Mouse (Mus musculus) embryo, embryonic 11.5 days (tissue): ENCODE results near the gene Fktn.

Experiments used
- DNase-seq: peaks from one replicate; pipeline ENCODE4 v3.0.0-alpha.2; 2012; ENCODE audit warnings: low read depth, low spot score

Gene Fktn

DNA sequence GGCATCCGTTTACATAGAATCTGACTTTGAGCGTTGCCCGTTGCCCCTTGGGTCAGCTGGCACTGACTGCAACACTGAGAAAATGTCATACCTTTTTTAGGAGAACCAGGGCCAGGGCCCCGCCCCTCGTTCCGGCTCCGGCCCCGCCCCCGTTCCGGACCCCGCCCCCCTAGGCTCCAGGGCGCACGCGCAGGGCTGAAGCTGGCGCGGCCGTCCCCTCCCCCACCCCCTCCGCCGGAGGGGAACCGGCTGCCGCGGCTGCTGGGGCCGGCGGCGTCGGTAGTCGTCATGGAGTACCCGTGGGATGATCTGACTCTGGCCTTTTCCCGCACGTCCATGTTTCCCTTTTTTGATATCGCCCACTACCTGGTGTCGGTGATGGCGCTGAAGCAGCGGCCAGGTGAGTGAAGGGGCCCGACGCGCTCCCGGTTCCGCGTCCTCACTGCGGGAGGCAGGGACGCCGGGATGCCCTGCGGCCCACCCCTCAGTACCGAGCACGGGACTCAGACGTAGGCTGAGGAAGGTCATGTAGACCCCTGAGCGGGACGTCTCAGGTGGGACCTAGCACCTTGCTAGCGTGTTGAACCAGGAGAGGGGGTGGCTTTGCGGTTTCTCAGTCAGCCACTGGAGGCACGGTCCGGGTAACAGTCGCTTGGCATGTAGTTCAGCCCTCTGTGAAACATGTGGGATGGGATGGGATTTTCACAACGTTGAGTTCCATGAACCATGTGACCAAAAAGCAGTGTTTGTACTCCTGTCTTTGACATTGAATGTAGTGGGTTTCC, 112.2 kb downstream of the Fktn start, which contains the start of gene Tmem38b:
TSS of gene Tmem38b (plus strand) at position 225 of the 785 bp plus-strand sequence.
- DNase-seq = peak; percentile 63

DNA sequence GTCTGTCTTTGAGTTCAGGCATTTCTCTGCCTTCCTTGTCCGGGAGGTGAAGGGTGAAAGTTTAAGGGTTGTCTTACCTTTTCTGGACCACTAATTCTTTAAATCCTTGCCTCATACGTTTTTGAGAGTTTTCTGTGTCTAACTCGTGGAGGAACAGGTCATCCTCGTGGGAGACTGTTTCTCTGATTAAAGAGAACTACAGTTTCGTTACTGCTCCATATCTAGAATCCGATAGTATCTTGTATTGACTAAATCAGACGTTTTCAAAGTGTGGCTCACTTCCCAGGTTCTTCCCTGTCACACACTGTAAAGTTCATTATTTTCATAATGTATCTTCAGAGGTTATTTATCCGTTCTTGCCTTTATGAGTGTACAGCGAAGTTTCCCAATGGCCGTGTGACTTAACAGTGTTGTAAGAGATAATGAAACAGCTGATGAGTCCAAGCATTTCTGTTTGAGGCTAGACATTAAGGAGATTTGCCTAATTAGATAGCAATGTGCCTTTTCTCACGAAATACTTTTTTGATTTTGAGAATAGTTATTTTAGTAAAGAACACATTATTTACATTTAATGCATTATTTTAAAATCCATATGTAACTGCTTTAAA, 112.9 kb downstream of the Fktn start:
- DNase-seq = no peak
